Mouse (Mus musculus) kidney, adult 2 months (tissue): ENCODE measurements around the gene Rtraf. TPM values are rescaled to one million over a fixed set of nuclear protein-coding genes. Genes with fewer than 3 reads are reported as not detected.
A peak's percentile ranks its signal among the peaks of the same experiment; 100 is the strongest.

Experiments
- DNase-seq: peaks from one replicate; pipeline ENCODE4 v3.0.0; 2021
- H3K27ac ChIP-seq: fragments of 200-500 bp; 2 replicates; pipeline ENCODE4 v1.5.1; 2012; ENCODE audit warnings: low read depth, low read length, control low read depth, inconsistent platforms; ENCODE audit not compliant: insufficient read depth
- H3K27me3 ChIP-seq: fragments of 200-500 bp; replicated peaks from 2 replicates; pipeline ENCODE4 v1.6.1; 2012; ENCODE audit warnings: mild to moderate bottlenecking, moderate library complexity, low read length, inconsistent platforms; ENCODE audit not compliant: control insufficient read depth, insufficient read depth
- H3K36me3 ChIP-seq: fragments of 200-500 bp; 2 replicates; pipeline ENCODE4 v1.6.1; 2012; ENCODE audit warnings: mild to moderate bottlenecking, moderate library complexity, low read length, inconsistent platforms; ENCODE audit not compliant: control insufficient read depth, insufficient read depth
- H3K4me1 ChIP-seq: fragments of 200-500 bp; 2 replicates; pipeline ENCODE4 v1.6.1; 2011; ENCODE audit warnings: low read length; ENCODE audit not compliant: control insufficient read depth, insufficient read depth
- H3K4me3 ChIP-seq: fragments of 200-500 bp; 2 replicates; pipeline ENCODE4 v1.5.1; 2011; ENCODE audit warnings: mild to moderate bottlenecking, low read depth, low read length, control low read depth; ENCODE audit not compliant: insufficient read depth
- CTCF ChIP-seq: fragments of 200-500 bp; conservative IDR thresholded peaks from 2 replicates; pipeline ENCODE4 v1.5.1; 2011; ENCODE audit warnings: low read depth, mild to moderate bottlenecking, control low read depth, low read length, moderate library complexity, mixed read lengths; ENCODE audit not compliant: insufficient read depth, insufficient read length
- POLR2A ChIP-seq: fragments of 200-500 bp; IDR thresholded peaks from one replicate; pipeline ENCODE4 v1.6.1; 2011; ENCODE audit warnings: low read depth, low read length, control low read depth
- WGBS: fragments of 180-500 bp; shearing (Covaris S2); methylation state at CpG from one replicate; pipeline ENCODE4 v1.1.7; 2018; 5-methylcytosine and 5-hydroxymethylcytosine counted together
- polyA plus RNA-seq: library from polyadenylated mRNA; depleted of rRNA; stranded (reverse); fragments of >200 nt; gene quantifications from 2 replicates; pipeline ENCODE4 v1.2.3, GENCODE M21; 2012

The Rtraf gene
- polyA plus RNA-seq, 1 experiment = 47.3 TPM

GRCm38 (mm10) chr14:19776179-19776578 is 47.4 kb downstream of the Rtraf start:
- 81% methylated on average over 5 of the region's 5 CpGs for WGBS
- peaks cover 4% of the 10 kb centered on the region; the same call in 1 of the 2 replicates for H3K4me1 ChIP-seq
- no peak for TF ChIP-seq CTCF
- TF ChIP-seq POLR2A = no peak
- DNase-seq = no peak
- no peaks in the 10 kb centered on the region for H3K27me3 ChIP-seq
- H3K27ac ChIP-seq = peak overlapping the region; percentile 19; the same call in 1 of the 2 replicates
- no peaks in the 10 kb centered on the region for H3K36me3 ChIP-seq
- H3K4me3 ChIP-seq = no peak overlapping the region

- TF ChIP-seq POLR2A (no peak), CTCF (no peak)
- 70% methylated on average over 4 of the region's 4 CpGs for WGBS
These were observed 48.1 kb downstream of the Rtraf start for GRCm38 (mm10) chr14:19775491-19775890.

GRCm38 (mm10) chr14:19774036-19774628 is 49.5 kb downstream of the Rtraf start:
- H3K27ac ChIP-seq = no peak overlapping the region
- no peaks in the 10 kb centered on the region for H3K27me3 ChIP-seq
- WGBS = 83% methylated on average over 13 of the region's 13 CpGs
- no peak for DNase-seq
- no peak overlapping the region for H3K4me3 ChIP-seq
- TF ChIP-seq POLR2A = no peak
- TF ChIP-seq CTCF = no peak
- peaks cover 15% of the 10 kb centered on the region for H3K4me1 ChIP-seq
- H3K36me3 ChIP-seq = no peaks in the 10 kb centered on the region

More at GRCm38 (mm10) chr14:19775491-19775890, 48.1 kb downstream of the Rtraf start:
- Histone ChIP-seq H3K4me1 (peaks cover 10% of the 10 kb centered on the region; the same call in 1 of the 2 replicates), H3K36me3 (no peaks in the 10 kb centered on the region), H3K4me3 (no peak overlapping the region), H3K27me3 (no peaks in the 10 kb centered on the region), H3K27ac (no peak overlapping the region)
- DNase-seq = no peak

GRCm38 (mm10) chr14:19771173-19771572 is 52.5 kb downstream of the Rtraf start:
- no peak for TF ChIP-seq POLR2A
- TF ChIP-seq CTCF = no peak
- no peak for DNase-seq
- H3K27me3 ChIP-seq = no peaks in the 10 kb centered on the region
- H3K4me1 ChIP-seq = peaks cover 12% of the 10 kb centered on the region
- WGBS = 49% methylated on average over 7 of the region's 7 CpGs
- no peak overlapping the region for H3K4me3 ChIP-seq
- H3K27ac ChIP-seq = no peak overlapping the region
- H3K36me3 ChIP-seq = no peaks in the 10 kb centered on the region

- peak; percentile 60 for DNase-seq
- no peaks in the 10 kb centered on the region for H3K27me3 ChIP-seq
- H3K4me3 ChIP-seq = no peak overlapping the region
- peaks cover 16% of the 10 kb centered on the region for H3K4me1 ChIP-seq
- no peak for TF ChIP-seq POLR2A
- TF ChIP-seq CTCF = no peak
- peak overlapping the region; percentile 39; the same call in 1 of the 2 replicates for H3K27ac ChIP-seq
- WGBS = 43% methylated on average over 6 of the region's 6 CpGs
- H3K36me3 ChIP-seq = no peaks in the 10 kb centered on the region
These were observed 54.0 kb downstream of the Rtraf start for GRCm38 (mm10) chr14:19769441-19770200.

- no peaks in the 10 kb centered on the region for H3K27me3 ChIP-seq
- no peak overlapping the region for H3K27ac ChIP-seq
- peaks cover 16% of the 10 kb centered on the region for H3K4me1 ChIP-seq
- no peak overlapping the region for H3K4me3 ChIP-seq
- TF ChIP-seq POLR2A (no peak), CTCF (no peak)
- DNase-seq = no peak
- H3K36me3 ChIP-seq = no peaks in the 10 kb centered on the region
- WGBS = 93% methylated on average over 6 of the region's 6 CpGs
These were observed 55.0 kb downstream of the Rtraf start for GRCm38 (mm10) chr14:19768648-19769047.

- Histone ChIP-seq H3K4me1 (peaks cover 16% of the 10 kb centered on the region), H3K27ac (no peak overlapping the region)
- 76% methylated on average over 1 of the region's 1 CpGs for WGBS
These were observed 57.3 kb downstream of the Rtraf start for GRCm38 (mm10) chr14:19766380-19766649.

More at GRCm38 (mm10) chr14:19766380-19766649, 57.3 kb downstream of the Rtraf start:
- Histone ChIP-seq H3K27me3 (no peaks in the 10 kb centered on the region), H3K4me3 (no peak overlapping the region), H3K36me3 (no peaks in the 10 kb centered on the region)
- TF ChIP-seq POLR2A (no peak), CTCF (no peak)
- no peak for DNase-seq
